Mouse (Mus musculus) left cerebral cortex, adult 2 months (tissue): ENCODE measurements around the gene Hoxa9. TPM values are rescaled to one million over a fixed set of nuclear protein-coding genes. Genes with fewer than 3 reads are reported as not detected.

ENCODE experiments used
- DNase-seq, 2 experiments: peaks; one replicate each; pipeline ENCODE4 v3.0.0; 2021 to 2022; ENCODE audit warnings: low spot score in 2 of 2, mixed read lengths in 1 of 2; ENCODE audit errors: extremely low spot score in 1 of 2
- H3K27ac ChIP-seq: fragments of 200-600 bp; 2 replicates; pipeline ENCODE4 v1.8.1; 2022
- H3K4me3 ChIP-seq: fragments of 200-600 bp; 2 replicates; pipeline ENCODE4 v1.8.1; 2022
- CTCF ChIP-seq: fragments of 200-600 bp; IDR thresholded peaks from 2 replicates; pipeline ENCODE4 v1.8.1; 2022; ENCODE audit warnings: antibody characterized with exemption, mild to moderate bottlenecking, moderate library complexity
- intact Hi-C: fragments of 180-260 bp; cut with DNase I; formaldehyde crosslinking; loops from one replicate; pipeline ENCODE4 v1.15.1; 2025
- total RNA-seq, 2 experiments: library from RNA; stranded (reverse); gene quantifications; 2 replicates each; pipeline ENCODE4 v1.2.3; 2021

Gene Hoxa9
- total RNA-seq, 2 experiments from 2014 or later = not detected

- Histone ChIP-seq H3K4me3 (no peak overlapping the region), H3K27ac (no peak overlapping the region)
- no peak for DNase-seq
- intact Hi-C loops = no loop called here
- no peak for TF ChIP-seq CTCF
Observed at GRCm38 (mm10) chr6:52207684-52207976, 23.3 kb downstream of the Hoxa9 start.

- intact Hi-C loops = no loop called here
- DNase-seq = no peak
- no peak for TF ChIP-seq CTCF
- Histone ChIP-seq H3K27ac (no peak overlapping the region), H3K4me3 (no peak overlapping the region)
Observed at GRCm38 (mm10) chr6:52206882-52207683, 23.8 kb downstream of the Hoxa9 start.

- no peak for TF ChIP-seq CTCF
- DNase-seq = no peak
- H3K27ac ChIP-seq = no peak overlapping the region
- intact Hi-C loops = no loop called here
- no peak overlapping the region for H3K4me3 ChIP-seq
Observed at GRCm38 (mm10) chr6:52205638-52206621, 25.0 kb downstream of the Hoxa9 start.

DNA sequence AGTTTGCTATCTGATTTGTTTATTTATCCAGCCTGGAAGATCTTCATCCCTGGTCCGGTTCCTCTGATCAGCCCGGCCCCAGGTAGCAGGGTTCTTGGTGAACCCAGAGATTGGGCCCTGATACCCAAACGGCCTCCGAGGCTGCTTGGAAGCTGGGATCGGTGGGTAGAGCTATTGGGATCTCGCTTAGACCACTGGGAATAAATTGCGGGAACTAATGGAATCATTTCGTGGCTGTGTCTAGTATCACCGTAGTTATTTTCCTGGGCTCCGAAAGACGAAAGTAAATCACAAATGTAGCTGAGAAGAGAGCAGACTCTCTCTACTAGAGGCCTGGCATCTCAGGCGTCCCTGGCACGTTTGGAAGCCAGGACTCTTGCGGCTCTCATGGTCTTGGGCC, 25.7 kb downstream of the Hoxa9 start:
- H3K27ac ChIP-seq = no peak overlapping the region
- intact Hi-C loops = no loop called here
- DNase-seq = no peak
- TF ChIP-seq CTCF = no peak
- H3K4me3 ChIP-seq = no peak overlapping the region

GRCm38 (mm10) chr6:52204050-52204752, 26.7 kb downstream of the Hoxa9 start, which contains the start of gene Hoxa5:
Gene Hoxa5 (minus strand): TSS chr6:52204587.
- no peak within 1 kb of the TSS for H3K4me3 ChIP-seq
- intact Hi-C loops = no loop called here
- DNase-seq = no peak
- no peak within 1 kb of the TSS for H3K27ac ChIP-seq
- peak; percentile 45 for TF ChIP-seq CTCF

GRCm38 (mm10) chr6:52203371-52204049, 27.4 kb downstream of the Hoxa9 start:
- no peak for TF ChIP-seq CTCF
- Histone ChIP-seq H3K4me3 (no peak overlapping the region), H3K27ac (no peak overlapping the region)
- DNase-seq = no peak
- intact Hi-C loops = no loop called here

- no peak overlapping the region for H3K4me3 ChIP-seq
- TF ChIP-seq CTCF = no peak
- DNase-seq = no peak
- H3K27ac ChIP-seq = no peak overlapping the region
- intact Hi-C loops = no loop called here
Observed at GRCm38 (mm10) chr6:52203121-52203370, 27.8 kb downstream of the Hoxa9 start.

- no peak for DNase-seq
- no peak for TF ChIP-seq CTCF
- Histone ChIP-seq H3K27ac (no peak overlapping the region), H3K4me3 (no peak overlapping the region)
- intact Hi-C loops = no loop called here
Observed at GRCm38 (mm10) chr6:52202362-52203120, 28.3 kb downstream of the Hoxa9 start.

DNA sequence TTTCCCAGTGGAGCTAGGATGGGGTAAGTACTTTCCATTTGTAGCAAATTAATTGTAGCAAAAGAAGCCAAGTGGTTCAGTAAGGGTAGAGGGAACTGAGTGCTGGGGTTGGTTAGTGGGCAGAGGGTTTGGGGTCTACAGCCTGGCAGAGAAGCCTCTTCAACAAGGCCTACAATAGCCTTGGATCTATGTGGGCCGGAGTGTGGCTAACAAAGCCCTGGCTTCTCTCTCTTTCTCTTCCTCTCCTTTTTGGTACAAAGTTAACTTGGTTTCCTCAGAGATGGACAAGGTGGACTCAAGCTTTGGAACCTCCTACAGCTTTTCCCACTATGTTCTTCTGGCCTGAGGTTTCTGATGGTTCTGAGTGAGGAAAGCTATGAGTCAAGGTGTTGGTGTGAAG, 29.6 kb downstream of the Hoxa9 start:
- intact Hi-C loops = no loop called here
- DNase-seq = no peak
- no peak for TF ChIP-seq CTCF
- Histone ChIP-seq H3K4me3 (no peak overlapping the region), H3K27ac (no peak overlapping the region)

DNA sequence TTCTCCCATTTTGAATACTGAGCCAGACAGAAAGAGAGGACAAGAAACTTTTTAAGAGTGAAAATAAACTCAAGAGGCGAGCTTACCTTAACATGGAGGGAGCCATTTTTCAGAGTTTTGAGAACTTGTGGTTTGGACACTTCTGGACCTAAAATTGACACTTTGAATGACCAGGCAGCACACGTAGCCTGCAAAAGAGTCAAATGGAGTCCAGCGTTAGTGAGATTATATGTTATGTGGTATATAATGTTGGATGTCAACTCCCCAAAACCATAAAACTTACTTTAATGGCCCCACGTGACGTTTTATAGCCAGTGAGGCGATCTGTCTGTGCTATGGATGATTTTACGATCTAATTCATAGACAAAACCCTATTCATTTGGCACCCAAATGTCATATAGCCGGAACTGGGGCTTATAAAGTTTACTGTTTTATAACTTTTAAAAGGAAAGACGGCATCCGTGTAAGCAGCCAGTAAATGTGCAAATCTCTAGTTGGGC, 30.1 kb downstream of the Hoxa9 start:
- TF ChIP-seq CTCF = no peak
- intact Hi-C loops = no loop called here
- Histone ChIP-seq H3K4me3 (no peak overlapping the region), H3K27ac (no peak overlapping the region)
- DNase-seq = no peak
